Mouse (Mus musculus) CD4-positive, CD25-positive, alpha-beta regulatory T cell, adult 4 months (primary cell): ENCODE measurements around the gene Larp1. TPM values are rescaled to one million over a fixed set of nuclear protein-coding genes. Genes with fewer than 3 reads are reported as not detected.
A peak's percentile ranks its signal among the peaks of the same experiment; 100 is the strongest.

ENCODE experiments used
- ATAC-seq: one replicate; pipeline ENCODE4 v1.8.0; 2017
- polyA plus RNA-seq, 2 experiments: library from polyadenylated mRNA; unstranded; fragments of 100-300 nt; shearing (Covaris generic); gene quantifications; one replicate each; pipeline ENCODE4 v1.2.1; 2017

Gene Larp1
- 10 to 100 TPM; 27.0 to 36.1 TPM for polyA plus RNA-seq

DNA sequence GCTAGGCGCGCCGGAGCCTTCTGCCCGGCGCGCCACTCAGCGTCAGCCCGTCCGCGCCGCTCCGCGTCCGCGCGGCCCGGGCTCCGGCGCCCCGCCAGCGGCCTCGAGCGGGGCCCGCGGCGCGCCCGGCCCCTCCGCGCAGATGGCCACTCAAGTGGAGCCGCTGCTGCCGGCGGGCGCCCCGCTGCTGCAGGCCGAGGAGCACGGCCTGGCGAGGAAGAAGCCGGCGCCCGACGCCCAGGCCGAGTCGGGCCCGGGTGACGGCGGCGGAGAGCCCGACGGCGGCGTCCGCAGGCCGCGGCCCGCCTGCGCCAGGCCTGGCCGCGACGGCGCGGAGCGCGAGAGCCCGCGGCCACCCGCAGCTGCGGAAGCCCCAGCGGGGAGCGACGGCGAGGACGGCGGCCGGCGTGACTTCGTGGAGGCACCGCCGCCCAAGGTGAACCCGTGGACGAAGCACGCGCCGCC, at the start of gene Larp1:
TSS of gene Larp1 (plus strand) at position 14 of the 465 bp plus-strand sequence.
- peak; percentile 16 for ATAC-seq

DNA sequence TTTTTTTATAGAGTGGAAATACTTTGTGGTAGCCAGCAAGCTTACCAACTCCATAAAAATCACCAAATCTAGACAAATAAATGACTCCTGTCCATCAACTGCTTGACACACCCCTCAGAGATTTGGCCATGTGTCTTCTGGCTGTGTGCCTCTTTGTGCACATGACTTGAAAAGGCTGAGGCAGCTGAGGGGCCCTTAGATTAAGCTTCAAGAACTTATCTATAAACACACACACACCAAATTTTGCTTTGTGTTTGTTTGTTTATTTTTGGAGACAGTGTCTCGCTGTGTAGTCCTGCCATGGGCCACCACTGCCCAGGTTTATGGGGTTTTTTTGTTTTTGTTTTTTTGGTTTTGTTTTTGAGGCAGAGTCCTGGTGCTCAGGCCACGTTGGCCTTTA, 48.9 kb upstream of the Larp1 start:
- no peak for ATAC-seq

DNA sequence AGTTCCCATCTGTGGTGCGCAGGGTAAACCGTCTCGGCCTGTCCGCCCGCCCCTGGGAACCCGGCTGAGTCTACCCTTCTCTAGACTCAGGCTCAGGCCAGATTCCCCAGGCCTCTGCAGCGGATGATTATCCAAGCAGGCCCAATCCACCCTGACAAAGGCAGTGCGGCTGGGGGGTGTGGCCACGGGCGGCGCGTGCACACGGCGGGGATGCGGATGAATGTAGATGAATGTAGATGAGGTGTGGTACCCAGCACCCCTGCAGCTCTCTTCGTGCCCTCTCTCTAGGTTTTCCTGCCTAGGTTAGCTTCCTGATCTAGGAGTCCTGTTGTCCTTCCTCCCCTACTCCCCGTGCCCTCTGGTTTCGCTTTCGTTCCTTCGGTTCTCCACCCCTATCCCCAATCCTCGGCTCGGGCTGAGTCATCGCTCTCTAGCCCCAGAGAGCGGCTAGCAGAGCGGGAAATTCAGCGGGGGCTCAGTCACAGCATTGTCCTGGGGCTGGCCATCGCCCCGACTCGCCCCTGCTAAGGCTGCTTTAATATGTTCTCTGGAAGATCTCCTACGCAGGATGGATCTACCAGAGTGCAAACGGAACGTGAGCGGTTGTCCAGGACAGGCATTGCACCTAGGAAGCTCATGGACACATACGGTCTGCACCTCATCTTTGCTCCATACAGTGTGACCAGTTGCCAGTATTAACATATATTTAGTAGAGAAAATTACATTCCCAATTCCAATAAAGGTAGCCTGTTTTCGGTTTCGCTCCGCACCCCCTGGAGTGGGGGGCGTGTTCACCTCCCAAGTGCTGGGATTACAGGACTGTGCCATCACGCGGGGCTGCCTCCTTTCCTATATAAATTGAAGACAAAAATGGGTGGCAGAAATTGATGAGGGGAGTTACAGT, 46.2 kb upstream of the Larp1 start:
- peak; percentile 87 for ATAC-seq

DNA sequence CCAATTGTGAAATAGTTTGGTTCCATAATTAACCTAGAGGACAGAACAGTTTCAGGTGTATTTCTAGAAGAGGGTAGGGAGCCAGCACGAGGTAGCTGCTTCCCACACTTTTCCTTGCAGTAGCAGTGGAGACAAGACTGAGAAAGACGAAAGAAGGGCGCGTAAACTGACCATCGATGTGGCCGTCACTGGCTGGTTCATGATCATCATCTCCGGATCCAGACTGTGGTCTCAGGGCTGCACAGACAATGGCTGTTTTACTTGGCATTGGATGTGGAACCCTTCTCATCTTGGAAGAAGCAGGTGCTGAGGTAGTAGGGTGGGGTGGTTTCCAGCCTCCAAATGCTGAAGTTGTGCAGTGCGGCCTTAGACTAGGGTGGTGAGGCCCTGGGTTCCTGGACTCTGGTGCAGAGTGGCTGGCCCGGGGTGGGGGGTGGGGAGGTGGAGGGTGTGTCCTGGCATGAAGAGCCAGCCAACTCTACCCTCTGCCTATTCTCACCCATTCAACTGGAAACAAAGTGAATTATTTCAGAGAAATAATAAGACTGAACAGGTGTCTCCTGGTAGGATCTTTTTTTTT, 45.5 kb upstream of the Larp1 start:
- ATAC-seq = no peak

DNA sequence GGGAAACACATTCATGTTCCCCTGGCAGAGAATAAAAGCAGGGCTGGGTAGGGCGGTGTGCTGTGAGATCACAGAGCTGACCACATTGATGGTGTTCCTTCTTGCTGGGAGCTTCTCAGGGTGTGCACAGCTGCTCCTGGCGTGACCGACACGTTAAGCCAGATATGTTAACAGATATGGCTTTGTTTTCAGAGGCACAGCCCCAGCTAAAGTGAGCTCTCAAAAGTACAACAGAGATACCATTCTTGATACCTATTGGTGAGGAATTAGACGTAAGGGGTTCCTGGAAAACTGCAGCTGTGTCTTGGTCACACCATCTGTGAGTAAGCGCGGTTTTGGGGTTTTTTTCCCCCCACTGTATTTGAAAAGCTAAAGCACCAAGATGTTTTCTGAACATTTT, 42.2 kb upstream of the Larp1 start:
- ATAC-seq = no peak

DNA sequence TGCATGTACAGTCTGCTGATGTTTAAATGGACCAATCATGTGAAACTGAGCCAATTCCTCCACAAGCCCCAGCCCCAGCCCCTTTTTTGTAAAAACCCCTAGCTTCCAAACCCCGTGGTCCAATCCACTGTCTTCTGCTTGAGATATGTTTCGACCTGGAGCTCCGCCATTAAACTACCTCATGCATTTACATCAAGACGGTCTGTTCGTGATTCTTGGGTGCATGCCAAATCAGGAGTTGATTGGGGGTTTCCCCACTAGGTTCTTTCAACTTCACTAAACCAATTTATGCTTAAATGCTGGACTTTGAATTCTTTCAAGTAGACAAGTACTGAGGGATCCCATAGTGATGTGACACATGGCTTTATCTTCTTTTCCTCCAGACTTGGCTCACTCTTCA, 40.6 kb upstream of the Larp1 start:
- no peak for ATAC-seq

DNA sequence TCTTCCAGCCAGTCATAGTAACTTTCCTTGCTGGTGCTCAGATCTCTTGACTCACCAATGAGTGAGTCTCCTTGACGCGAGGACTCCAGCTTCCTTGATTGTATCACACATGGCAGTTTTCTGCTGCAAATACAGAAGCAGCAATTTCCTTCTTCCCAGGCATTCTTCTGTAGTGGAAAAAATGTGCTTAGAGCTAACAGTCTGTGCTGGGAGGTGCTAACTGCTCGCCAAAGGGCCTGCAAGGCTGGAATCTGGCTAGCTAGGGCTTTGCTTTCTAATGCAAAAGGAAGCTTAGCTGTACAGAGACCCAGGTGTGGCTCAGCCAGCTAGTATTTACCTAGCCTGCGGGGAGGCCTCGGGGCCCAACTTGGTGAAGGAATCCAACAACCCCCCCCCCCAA, 38.3 kb upstream of the Larp1 start:
- ATAC-seq = no peak

DNA sequence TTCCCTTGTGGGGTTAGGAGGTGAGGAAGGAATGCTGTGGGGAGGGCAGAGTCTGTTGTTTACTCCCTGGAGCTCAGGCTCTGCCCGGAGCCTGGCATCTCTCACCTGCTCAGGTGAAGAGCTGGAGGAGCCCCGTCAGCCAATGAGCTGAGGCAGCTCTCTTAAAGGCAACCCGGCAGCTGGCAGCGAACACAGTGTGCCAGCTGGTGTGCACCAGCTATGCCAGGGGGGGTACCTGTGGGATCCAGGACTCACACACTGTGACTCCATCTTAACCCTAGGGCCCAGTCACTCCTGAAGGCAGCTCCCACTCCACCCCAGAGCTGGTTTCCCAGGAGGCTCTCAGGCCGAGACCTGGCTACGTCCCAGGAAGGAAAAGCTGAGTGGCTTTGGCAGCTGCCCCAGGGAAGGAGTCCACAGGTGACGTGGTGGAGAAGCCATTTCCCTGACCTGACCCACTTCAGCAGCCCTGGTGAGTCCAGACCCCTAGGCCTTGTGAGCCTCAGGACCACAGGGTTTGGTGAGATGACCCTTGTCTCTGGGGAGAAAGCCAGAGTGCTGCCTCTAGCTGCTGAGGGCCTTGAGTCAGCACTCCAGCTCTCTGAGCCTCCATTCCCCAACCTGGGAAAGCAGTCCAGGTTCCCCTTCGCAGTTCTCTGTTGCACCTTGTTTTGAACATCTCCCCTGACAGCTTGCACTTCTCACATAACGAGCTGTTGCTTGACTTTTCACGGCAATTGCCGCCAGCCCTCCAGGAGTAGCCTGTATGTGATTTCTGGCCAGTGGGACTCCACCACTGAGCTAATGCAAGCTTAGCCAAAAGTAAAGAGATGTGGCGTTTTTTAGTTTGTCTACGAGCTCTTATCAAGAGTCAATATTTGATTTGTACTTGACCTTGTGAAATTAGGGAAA, 35.6 kb upstream of the Larp1 start:
- no peak for ATAC-seq

DNA sequence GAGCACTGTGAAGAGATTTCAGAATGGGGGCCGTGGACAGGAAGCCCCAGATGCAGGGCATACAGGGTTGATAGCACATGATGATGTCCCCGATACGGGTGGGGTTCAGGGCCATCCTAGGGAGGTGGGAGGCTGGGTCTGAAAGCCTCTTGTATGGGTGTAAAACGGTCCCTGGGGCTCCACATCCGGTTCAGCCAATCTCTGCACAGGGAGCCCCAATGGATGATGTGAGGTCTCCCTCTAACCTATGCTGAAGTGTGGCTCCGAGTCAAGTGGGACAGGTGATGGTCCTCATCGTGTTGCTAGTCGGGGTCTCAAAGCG, 35.0 kb upstream of the Larp1 start:
- no peak for ATAC-seq

DNA sequence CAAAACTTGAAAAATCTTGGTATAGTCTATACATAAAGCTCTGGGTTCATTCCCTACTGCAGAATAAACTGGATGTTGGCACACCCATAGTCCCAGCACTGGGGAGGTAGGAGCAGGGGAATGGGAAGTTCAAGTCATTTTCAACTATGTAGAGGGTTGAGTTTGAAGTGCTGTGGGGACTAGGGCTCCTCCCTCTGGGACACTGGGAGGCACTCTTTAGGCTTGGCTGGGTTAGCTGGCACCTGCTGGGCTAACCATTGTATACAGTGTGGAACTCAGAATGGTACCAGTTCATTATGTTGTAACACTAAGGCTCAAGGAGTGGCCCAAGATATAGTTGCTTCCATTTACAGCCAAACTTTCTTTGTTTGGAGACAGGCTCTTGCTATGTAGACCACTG, 33.0 kb upstream of the Larp1 start:
- no peak for ATAC-seq

DNA sequence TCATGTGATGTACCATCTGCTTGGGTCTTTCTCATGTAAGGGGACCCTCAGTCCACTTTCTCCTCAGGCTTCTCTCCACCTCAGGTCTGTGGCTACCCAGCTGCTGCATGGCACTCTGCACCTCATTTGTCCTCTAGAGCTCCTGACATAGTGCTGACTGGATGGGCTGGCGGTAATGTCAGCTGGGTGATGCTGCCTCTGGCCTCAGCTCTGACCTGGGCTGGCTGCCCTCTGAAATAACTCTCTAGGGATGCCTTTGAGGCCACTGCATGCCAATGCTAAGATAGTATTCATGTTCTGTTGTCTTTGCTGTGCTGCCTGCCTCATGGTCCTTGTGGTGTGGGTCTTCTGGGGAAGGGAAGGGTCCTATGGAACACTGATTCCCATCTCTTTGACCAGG, 31.2 kb upstream of the Larp1 start:
- no peak for ATAC-seq

DNA sequence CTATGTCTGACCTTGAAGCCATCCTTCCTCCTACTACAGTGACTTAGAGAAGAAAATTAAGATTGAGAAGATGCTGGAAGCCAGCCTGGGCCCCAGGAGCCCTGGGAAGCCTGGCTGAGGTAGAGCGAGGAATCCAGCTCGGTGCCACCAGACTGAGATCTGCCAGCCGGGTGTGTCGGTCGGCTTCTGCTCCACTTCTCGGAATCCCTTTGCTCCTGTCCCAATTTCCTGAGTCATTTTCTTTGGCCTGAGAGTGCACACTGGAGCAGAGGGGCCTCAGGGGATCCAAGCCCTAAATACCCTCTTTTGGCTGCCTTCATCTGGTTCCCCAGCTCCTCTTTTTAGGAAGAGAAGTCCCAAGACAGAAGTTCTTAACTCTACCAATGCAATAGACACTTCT, 29.2 kb upstream of the Larp1 start:
- no peak for ATAC-seq

DNA sequence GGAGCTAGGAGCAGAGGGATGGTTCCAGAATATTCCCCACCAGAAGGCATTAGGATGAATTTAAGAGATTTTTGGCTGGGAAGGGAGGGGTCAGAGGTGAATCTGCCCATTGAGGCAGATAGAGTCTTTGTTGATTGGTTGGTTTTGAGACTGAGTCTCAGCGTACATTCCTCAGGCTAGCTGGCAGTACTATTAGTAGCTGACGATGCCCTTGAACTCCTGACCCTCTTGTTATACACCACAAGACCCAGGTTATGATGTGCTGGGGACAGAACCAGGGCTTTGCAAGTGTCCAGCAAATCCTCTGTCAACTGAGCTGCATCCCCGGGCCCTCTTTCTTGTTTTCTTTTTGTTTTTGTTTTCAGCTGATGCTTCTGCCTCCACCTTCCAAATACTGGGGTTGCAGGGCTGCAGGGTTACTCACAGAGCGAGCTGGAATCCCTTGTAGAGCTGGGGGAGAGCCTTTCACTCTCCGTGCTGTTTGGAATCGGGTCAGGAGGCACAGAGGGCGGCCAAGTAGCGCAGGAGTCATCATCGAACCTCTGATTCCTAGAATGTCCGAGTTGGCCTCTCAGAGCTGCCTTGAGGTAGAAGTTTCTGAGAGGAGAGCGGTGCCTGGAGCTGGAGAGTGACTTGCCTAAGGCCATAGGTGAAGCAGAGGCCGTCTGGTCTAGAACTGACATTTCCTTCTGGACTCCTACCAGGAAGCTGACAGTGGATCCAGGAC, 27.6 kb upstream of the Larp1 start:
- no peak for ATAC-seq

DNA sequence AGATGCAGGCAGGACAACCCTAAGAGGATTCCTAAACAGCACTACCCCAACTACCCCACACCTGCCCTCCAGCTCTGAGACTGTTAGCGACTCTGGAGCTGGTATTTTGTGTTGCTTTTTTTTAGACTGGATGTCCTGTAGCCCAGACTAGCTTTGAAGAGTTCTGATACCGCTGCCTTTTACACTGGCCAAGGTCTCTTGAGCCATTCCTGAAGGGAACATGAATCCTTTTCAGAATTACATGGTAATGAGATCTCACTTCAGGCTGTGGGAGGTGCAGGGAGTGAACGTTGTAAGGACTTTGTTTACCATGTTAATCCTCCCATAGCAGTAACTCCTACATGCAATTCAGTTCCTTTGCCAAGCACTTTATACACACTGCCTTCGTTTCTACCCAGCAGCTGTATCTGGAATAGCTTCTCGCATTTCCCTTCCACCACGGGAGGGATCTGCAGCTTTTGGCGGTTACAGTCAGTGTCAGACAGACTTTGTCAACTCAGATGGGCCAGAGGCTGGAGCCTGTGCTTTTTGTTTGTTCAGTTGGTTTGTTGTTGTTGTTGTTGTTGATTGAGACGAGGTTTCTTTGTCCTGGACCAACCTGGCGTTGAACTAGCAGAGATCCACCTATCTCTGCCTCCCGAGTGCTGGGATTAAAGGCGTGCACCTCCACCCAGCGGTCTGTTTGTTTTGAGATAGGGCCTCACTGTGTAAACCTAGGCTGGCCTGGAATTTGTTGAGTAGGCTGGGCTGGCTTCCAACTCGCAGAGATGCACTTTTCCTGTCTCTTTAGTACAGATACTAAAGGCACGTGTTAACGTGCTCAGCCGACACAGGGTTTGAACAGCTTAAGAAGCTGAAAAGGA, 25.2 kb upstream of the Larp1 start:
- no peak for ATAC-seq

DNA sequence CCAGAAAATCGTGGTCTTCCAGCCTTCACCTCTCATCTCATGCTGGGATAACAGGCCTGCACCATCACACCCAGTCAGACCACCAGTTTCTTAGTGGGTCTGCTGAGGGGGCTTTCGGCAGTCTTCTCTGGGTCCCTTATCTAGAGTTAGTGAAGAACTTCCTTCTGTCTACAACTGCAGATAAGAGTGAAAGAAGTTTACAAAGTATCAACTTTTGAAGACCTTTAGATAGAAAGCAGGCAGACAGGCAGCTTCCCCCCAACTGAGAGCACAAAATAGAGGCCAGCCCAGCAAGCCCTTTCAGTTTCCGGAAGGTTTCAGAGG, 24.6 kb upstream of the Larp1 start:
- no peak for ATAC-seq

DNA sequence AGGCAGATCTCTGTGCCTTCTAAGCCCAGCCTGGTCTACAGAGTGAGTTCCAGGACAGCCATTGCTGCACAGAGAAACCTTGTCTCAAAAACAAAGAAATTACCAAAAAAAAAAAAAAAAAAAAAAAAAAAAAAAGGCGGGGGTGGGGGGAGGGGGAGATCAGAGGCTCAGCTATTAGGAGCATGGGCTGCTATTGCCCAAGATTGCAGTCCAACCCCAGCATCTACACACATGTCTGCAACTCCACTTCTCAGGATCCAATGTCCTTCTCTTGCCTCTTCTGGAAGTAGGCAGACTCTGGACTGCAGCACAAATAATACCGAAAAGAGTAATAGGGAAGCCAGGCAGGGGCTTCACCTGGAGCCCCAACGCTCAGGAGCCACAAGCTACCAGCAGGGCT, 23.4 kb upstream of the Larp1 start:
- no peak for ATAC-seq

DNA sequence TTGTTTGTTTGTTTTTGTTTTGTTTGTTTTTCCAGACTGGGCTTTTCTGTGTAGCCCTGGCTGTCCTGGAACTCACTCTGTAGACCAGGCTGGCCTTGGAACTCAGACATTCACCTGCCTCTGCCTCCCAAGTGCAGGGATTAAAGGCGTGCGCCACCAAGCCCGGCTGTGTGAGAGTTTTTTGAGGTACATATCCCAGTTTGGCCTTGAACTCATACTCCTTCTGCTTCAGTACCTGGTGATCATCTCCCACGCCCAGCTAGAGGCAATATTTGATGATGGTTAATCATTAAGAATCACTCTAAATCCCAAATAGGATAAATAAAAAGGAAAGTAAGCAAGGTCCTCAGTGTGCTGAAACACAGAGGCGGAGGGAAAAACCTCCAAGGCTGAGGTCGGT, 22.8 kb upstream of the Larp1 start:
- no peak for ATAC-seq

DNA sequence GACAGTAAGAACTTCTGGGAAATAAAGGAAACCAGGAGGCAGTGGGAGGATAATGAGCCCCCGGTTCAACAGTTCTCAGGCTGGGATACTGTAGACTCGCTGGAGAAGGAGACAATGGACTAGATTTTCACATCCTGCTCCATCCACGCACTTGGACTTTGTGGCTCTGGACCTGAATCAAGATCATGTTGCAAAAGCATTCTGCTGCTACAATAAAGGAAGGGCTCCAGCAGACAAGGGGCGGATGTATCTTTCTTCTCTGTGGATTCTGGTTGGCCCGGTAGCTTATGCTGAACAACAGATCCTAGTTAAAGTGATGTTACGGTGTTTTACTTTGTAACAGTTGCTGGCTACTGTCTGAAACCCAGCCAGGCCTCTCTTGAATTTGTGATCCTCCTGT, 22.4 kb upstream of the Larp1 start:
- ATAC-seq = no peak

DNA sequence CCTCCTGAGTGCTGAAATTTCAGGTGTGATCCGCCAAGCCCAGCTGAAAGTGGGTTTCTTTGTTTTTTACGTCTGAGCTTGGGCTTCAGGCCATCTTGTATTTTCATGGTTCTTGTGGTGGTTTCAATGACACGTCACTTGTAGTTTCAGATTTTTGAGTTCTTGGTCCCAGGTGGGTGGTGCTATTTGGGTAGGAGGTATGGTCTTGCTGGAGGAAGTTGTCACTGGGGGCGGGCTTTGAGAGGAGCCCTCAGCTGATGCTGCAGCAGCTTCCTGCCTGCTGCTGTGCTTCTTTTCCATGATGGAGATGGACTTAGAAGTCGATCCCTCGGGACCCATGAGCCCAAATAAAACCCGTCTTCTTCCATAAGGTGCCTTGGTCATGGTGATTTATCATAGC, 22.0 kb upstream of the Larp1 start:
- no peak for ATAC-seq

DNA sequence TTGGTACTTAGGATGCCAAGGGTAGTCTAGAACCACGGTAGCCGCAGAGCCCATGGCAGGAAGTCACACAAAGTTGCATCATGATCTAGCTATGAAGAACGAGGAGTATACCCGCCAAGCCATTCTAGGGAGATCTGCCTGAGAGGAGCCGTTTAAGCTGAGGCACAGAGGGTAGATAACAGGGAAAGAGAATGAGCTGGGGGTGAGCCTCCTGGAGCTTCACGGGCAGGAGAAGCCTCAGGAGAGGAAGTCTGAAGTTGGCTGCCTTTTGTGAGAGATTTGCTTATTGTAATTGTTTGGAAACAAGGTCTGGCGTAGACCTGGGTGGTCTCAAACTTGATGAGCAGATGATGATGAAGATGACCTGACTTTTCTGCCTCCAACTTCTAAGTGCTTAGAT, 10.7 kb upstream of the Larp1 start:
- no peak for ATAC-seq

DNA sequence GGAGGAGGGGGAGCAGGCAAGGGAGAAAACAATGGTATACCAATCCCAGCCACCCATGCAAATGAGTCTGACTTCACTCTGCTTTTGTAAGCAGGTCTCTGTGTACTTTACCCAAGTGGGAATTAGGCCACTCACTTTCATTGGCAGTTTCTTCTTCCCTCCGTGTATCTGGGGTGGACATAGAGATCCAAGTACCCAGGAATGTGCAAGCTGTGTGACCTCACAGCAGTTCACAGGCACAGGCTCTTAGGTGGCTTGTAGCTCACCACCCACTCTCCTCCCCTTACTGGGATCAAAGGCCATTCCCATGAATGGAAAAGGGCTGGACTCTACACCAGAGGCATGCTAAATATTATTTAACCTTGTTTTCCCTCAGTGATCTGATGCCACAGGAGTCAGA, 10.0 kb upstream of the Larp1 start:
- no peak for ATAC-seq

DNA sequence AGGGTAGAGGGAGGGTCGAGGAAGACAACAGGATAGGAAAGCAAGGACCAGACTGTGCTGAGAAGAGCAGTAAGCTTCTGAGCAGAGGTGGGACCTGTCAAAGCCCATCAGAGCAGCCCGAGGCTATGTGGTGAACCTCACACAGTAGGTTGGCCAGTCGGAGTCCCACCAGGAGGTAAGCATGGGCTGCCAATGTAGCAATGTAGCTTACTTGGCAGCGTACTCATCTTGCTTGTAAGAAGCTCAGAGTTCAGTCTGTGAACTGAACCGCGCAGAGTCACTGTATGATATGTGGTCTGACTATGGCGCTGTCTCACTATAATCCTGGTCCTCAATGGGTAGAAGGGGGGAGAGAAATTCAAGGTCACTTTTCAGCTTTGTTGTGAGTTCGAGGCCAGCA, 5.7 kb upstream of the Larp1 start:
- no peak for ATAC-seq
